Mouse (Mus musculus): ENCODE measurements at regions not wholly inside any gene's neighbourhood (a gene's known extent, or its start where the extent isn't known, plus 50 kb on each side); places are given as distances from the start of the nearest gene placed in this dataset.

- ATAC-seq (ENCODE audit: insufficient read depth) (no peak), DNase-seq (no peak)
- Histone ChIP-seq H3K4me1 (ENCODE audit: insufficient read depth) (no peaks in the 10 kb centered on the region), H3K9ac (no peak overlapping the region), H3K9me3 (ENCODE audit: low read depth, low read length) (no peaks in the 10 kb centered on the region), H3K27me3 (ENCODE audit: insufficient read depth, low read length) (no peaks in the 10 kb centered on the region), H3K27ac (ENCODE audit: low read depth) (no peak overlapping the region), H3K36me3 (ENCODE audit: insufficient read depth) (no peaks in the 10 kb centered on the region), H3K4me2 (no peak overlapping the region), H3K4me3 (ENCODE audit: low read depth, low read length) (no peak overlapping the region)
- 77% methylated on average over 23 of the region's 23 CpGs for WGBS
- TF ChIP-seq CTCF (IDR thresholded peaks at IDR 0.05; ENCODE audit: low read depth) = no peak
These were observed 98.6 kb upstream of the Cpsf6 start for GRCm38 (mm10) chr10:117478202-117478930.

- no peak for TF ChIP-seq CTCF (IDR thresholded peaks at IDR 0.05; ENCODE audit: low read depth)
- H3K4me1 ChIP-seq (ENCODE audit: insufficient read depth) = no peaks in the 10 kb centered on the region
- no peak overlapping the region for H3K9ac ChIP-seq
- 88% methylated on average over 12 of the region's 12 CpGs for WGBS
- H3K27me3 ChIP-seq (ENCODE audit: insufficient read depth, low read length) = no peaks in the 10 kb centered on the region
- no peaks in the 10 kb centered on the region for H3K36me3 ChIP-seq (ENCODE audit: insufficient read depth)
- ATAC-seq (ENCODE audit: insufficient read depth) = no peak
- no peak overlapping the region for H3K4me2 ChIP-seq
- no peak overlapping the region for H3K27ac ChIP-seq (ENCODE audit: low read depth)
- H3K4me3 ChIP-seq (ENCODE audit: low read depth, low read length) = no peak overlapping the region
- no peak for DNase-seq
- no peaks in the 10 kb centered on the region for H3K9me3 ChIP-seq (ENCODE audit: low read depth, low read length)
These were observed 97.8 kb upstream of the Cpsf6 start for GRCm38 (mm10) chr10:117477331-117478201.

- Histone ChIP-seq H3K27ac (ENCODE audit: low read depth) (no peak overlapping the region), H3K4me1 (ENCODE audit: insufficient read depth) (peaks cover 5% of the 10 kb centered on the region; the same call in 1 of the 2 replicates), H3K27me3 (ENCODE audit: insufficient read depth, low read length) (no peaks in the 10 kb centered on the region), H3K9me3 (ENCODE audit: low read depth, low read length) (no peaks in the 10 kb centered on the region), H3K4me3 (ENCODE audit: low read depth, low read length) (no peak overlapping the region), H3K9ac (no peak overlapping the region), H3K36me3 (ENCODE audit: insufficient read depth) (no peaks in the 10 kb centered on the region), H3K4me2 (no peak overlapping the region)
- DNase-seq = no peak
- ATAC-seq (ENCODE audit: insufficient read depth) = no peak
- WGBS = 86% methylated on average over 13 of the region's 13 CpGs
- no peak for TF ChIP-seq CTCF (IDR thresholded peaks at IDR 0.05; ENCODE audit: low read depth)
These were observed 95.5 kb upstream of the Cpsf6 start for GRCm38 (mm10) chr10:117475086-117475945.

DNA sequence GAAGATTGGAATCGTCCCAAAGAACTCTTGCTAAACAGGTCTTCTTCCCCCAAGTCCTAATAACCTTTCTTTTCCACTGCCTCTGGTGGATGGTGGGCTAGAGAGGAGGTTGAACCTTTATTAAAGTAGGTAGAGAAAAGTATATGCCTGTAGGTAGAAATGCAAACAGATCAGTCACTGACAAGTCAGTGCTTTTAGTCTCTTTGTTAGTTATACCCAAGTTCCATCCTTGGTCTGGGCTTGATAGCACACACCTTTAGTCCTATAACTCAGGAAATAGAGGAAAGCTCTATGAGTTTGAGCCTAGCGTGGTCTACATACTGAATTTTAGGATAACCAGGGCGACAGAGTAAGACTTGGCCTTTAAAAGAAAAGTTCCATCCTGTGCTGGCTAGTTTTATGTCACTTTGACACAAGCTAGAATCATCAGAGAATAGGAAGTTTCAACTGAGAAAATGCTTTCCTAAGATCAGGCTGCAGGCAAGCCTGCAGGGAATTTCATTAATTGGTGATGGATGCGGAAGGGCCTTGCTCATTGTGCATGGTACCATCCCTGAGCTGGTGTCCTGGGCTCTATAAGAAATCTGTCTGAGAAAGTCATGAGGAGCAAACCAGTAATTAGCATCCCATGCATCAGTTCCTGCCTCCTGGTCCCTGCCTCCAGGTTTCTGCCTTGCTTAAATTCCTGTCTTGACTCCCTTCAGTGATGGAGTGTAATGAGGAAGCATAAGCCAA lies 94.7 kb upstream of the Cpsf6 start:
- Histone ChIP-seq H3K4me3 (ENCODE audit: low read depth, low read length) (no peak overlapping the region), H3K36me3 (ENCODE audit: insufficient read depth) (no peaks in the 10 kb centered on the region), H3K4me2 (no peak overlapping the region), H3K9me3 (ENCODE audit: low read depth, low read length) (no peaks in the 10 kb centered on the region), H3K27ac (ENCODE audit: low read depth) (no peak overlapping the region), H3K27me3 (ENCODE audit: insufficient read depth, low read length) (no peaks in the 10 kb centered on the region), H3K9ac (no peak overlapping the region), H3K4me1 (ENCODE audit: insufficient read depth) (peaks cover 5% of the 10 kb centered on the region; the same call in 1 of the 2 replicates)
- ATAC-seq (ENCODE audit: insufficient read depth) (no peak), DNase-seq (no peak)
- WGBS = 90% methylated on average over 4 of the region's 4 CpGs
- no peak for TF ChIP-seq CTCF (IDR thresholded peaks at IDR 0.05; ENCODE audit: low read depth)

DNA sequence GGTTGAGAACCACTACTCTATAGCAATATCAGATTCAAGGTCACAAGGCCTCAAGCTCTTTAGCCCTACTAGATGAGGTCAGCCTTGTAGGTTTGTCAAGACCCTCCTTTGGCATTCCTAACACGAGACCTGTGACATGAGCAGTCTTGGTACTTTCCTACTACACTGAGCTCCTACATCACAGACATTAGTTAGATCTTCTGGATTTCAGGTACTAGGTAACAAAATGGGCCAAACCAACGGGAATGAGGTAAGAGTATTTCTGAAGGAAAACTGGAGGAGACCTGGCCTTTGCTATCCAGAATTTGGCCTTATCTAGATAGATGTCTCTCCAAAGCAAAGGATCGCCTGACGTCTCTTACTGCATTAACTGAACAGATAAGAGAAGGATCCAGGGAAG lies 93.7 kb upstream of the Cpsf6 start:
- DNase-seq = no peak
- no peak overlapping the region for H3K4me3 ChIP-seq (ENCODE audit: low read depth, low read length)
- peaks cover 5% of the 10 kb centered on the region; the same call in 1 of the 2 replicates for H3K4me1 ChIP-seq (ENCODE audit: insufficient read depth)
- no peak for ATAC-seq (ENCODE audit: insufficient read depth)
- no peaks in the 10 kb centered on the region for H3K9me3 ChIP-seq (ENCODE audit: low read depth, low read length)
- no peaks in the 10 kb centered on the region for H3K36me3 ChIP-seq (ENCODE audit: insufficient read depth)
- H3K4me2 ChIP-seq = no peak overlapping the region
- H3K27ac ChIP-seq (ENCODE audit: low read depth) = no peak overlapping the region
- H3K27me3 ChIP-seq (ENCODE audit: insufficient read depth, low read length) = no peaks in the 10 kb centered on the region
- WGBS = 88% methylated on average over 4 of the region's 4 CpGs
- no peak overlapping the region for H3K9ac ChIP-seq
- TF ChIP-seq CTCF (IDR thresholded peaks at IDR 0.05; ENCODE audit: low read depth) = no peak

GRCm38 (mm10) chr10:117472568-117472930 lies 92.7 kb upstream of the Cpsf6 start:
- no peaks in the 10 kb centered on the region for H3K36me3 ChIP-seq (ENCODE audit: insufficient read depth)

More at GRCm38 (mm10) chr10:117472568-117472930, 92.7 kb upstream of the Cpsf6 start:
- Histone ChIP-seq H3K4me1 (ENCODE audit: insufficient read depth) (peaks cover 5% of the 10 kb centered on the region; the same call in 1 of the 2 replicates), H3K9me3 (ENCODE audit: low read depth, low read length) (no peaks in the 10 kb centered on the region), H3K27ac (ENCODE audit: low read depth) (no peak overlapping the region), H3K9ac (no peak overlapping the region), H3K4me3 (ENCODE audit: low read depth, low read length) (no peak overlapping the region), H3K27me3 (ENCODE audit: insufficient read depth, low read length) (no peaks in the 10 kb centered on the region), H3K4me2 (no peak overlapping the region)
- DNase-seq = no peak
- TF ChIP-seq CTCF (IDR thresholded peaks at IDR 0.05; ENCODE audit: low read depth) = no peak
- WGBS = 80% methylated on average over 4 of the region's 4 CpGs
- no peak for ATAC-seq (ENCODE audit: insufficient read depth)

Data from lung, embryonic 14.5 days (tissue).